Mouse (Mus musculus) G1E-ER4 (cell line): ENCODE measurements around the gene Megf11. TPM values are rescaled to one million over a fixed set of nuclear protein-coding genes. Genes with fewer than 3 reads are reported as not detected.

Source experiments
- GATA1 ChIP-seq: IDR thresholded peaks from one replicate; pipeline ENCODE4 v1.8.0; 2012; ENCODE audit warnings: low read length, inconsistent platforms
- polyA plus RNA-seq: library from polyadenylated mRNA; stranded (reverse); fragments of >175 nt; gene quantifications from 2 replicates; pipeline ENCODE4 v1.2.3, GENCODE M21; 2012

Gene Megf11
- polyA plus RNA-seq, 1 experiment = 0.12 TPM

GRCm38 (mm10) chr9:64652841-64653361 lies 267.5 kb downstream of the Megf11 start:
- TF ChIP-seq GATA1 = no peak

- TF ChIP-seq GATA1 = no peak
Observed at GRCm38 (mm10) chr9:64654723-64655122, 269.3 kb downstream of the Megf11 start.

- TF ChIP-seq GATA1 = no peak
Observed at GRCm38 (mm10) chr9:64656613-64657012, 271.2 kb downstream of the Megf11 start.

- no peak for TF ChIP-seq GATA1
Observed at GRCm38 (mm10) chr9:64660222-64660621, 274.8 kb downstream of the Megf11 start.

- TF ChIP-seq GATA1 = no peak
Observed at GRCm38 (mm10) chr9:64664612-64665011, 279.2 kb downstream of the Megf11 start.

GRCm38 (mm10) chr9:64666549-64666948 lies 281.1 kb downstream of the Megf11 start:
- TF ChIP-seq GATA1 = no peak

GRCm38 (mm10) chr9:64667513-64667912 lies 282.1 kb downstream of the Megf11 start:
- no peak for TF ChIP-seq GATA1

- no peak for TF ChIP-seq GATA1
Observed at GRCm38 (mm10) chr9:64668001-64668400, 282.6 kb downstream of the Megf11 start.

- no peak for TF ChIP-seq GATA1
Observed at GRCm38 (mm10) chr9:64687122-64688014, 301.9 kb downstream of the Megf11 start.

GRCm38 (mm10) chr9:64688015-64688394 lies 302.6 kb downstream of the Megf11 start:
- no peak for TF ChIP-seq GATA1

GRCm38 (mm10) chr9:64690771-64691170 lies 305.3 kb downstream of the Megf11 start:
- no peak for TF ChIP-seq GATA1

- no peak for TF ChIP-seq GATA1
Observed at GRCm38 (mm10) chr9:64691176-64691575, 305.8 kb downstream of the Megf11 start.

- TF ChIP-seq GATA1 = no peak
Observed at GRCm38 (mm10) chr9:64693094-64693493, 307.7 kb downstream of the Megf11 start.

- no peak for TF ChIP-seq GATA1
Observed at GRCm38 (mm10) chr9:64695266-64695665, 309.8 kb downstream of the Megf11 start.

GRCm38 (mm10) chr9:64696404-64696803 lies 311.0 kb downstream of the Megf11 start:
- TF ChIP-seq GATA1 = no peak

- no peak for TF ChIP-seq GATA1
Observed at GRCm38 (mm10) chr9:64697006-64697405, 311.6 kb downstream of the Megf11 start.

GRCm38 (mm10) chr9:64697677-64698076 lies 312.3 kb downstream of the Megf11 start:
- no peak for TF ChIP-seq GATA1

GRCm38 (mm10) chr9:64698586-64698985 lies 313.2 kb downstream of the Megf11 start:
- no peak for TF ChIP-seq GATA1
